8 mouse cellular contexts compared by ENCODE assay signal in the genomic region with DNA sequence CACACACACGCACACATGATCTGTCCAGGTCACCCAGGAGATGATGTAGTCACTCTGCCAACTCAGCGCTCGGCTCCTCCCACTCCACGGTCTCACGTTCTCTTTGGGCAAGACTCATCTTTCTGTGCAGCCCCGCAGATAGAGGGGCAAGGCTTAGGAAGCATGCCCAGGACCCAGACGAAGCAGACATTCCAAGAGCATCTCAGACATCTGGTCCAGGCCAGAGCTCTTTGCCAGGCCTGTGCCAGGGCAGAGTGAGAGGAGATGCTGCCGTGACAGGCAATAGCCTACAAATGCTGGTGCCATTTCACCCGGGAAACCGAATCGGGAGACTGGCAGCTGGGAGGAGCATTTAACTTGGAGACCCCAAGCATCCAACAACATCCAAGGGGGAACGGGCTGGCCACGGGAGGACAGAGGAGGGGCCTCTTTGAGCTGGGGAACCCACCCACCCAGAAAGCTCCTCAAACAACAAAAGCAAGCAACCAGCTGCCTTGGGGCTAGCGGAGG.
DNase-seq lines count a peak whose midpoint lies in the region; ATAC-seq and TF ChIP-seq lines count a peak whose summit lies in the region.

No protein-coding gene starts in this region.

- peaks cover 11% of the 10 kb centered on the region for H3K4me1 ChIP-seq in heart, embryonic 10.5 days
- peaks cover 18% of the 10 kb centered on the region for H3K4me1 ChIP-seq in hindbrain, embryonic 13.5 days (replicated peaks)
- H3K4me1 ChIP-seq in midbrain, embryonic 11.5 days (ENCODE audit: control insufficient read depth, insufficient read depth, low read length), result peaks cover 19% of the 10 kb centered on the region

- H3K27me3 ChIP-seq in heart, embryonic 10.5 days (ENCODE audit: insufficient read depth, poor library complexity, severe bottlenecking), result peaks cover 92% of the 10 kb centered on the region
- peaks cover 90% of the 10 kb centered on the region for H3K27me3 ChIP-seq in hindbrain, embryonic 13.5 days
- H3K27me3 ChIP-seq in midbrain, embryonic 11.5 days (ENCODE audit: control insufficient read depth, insufficient read depth, low read length), result peaks cover 74% of the 10 kb centered on the region

- H3K9ac ChIP-seq in hindbrain, embryonic 13.5 days, result peak overlapping the region; percentile 39; the same call in 1 of the 2 replicates
- H3K9ac ChIP-seq in midbrain, embryonic 11.5 days (ENCODE audit: low read length), result 0 out of 2 replicates have a peak overlapping the region, but pooled peaks have one; percentile 25

- intact Hi-C loops in heart, postnatal 10 days (cut with DNase I), result no loop called here
- intact Hi-C loops in left cerebral cortex, adult 2 months (cut with DNase I), result no loop called here

- ATAC-seq in hindbrain, embryonic 13.5 days (ENCODE audit: low FRiP score), result peak; percentile 77
- ATAC-seq in midbrain, embryonic 11.5 days (ENCODE audit: low FRiP score), result peak; percentile 86
- ATAC-seq in monocyte, adult 5-6 weeks (replicated peaks; ENCODE audit: insufficient number of reproducible peaks, low FRiP score, low TSS enrichment, poor library complexity, severe bottlenecking), result no peak

- peak overlapping the region; percentile 46 for H3K4me2 ChIP-seq in hindbrain, embryonic 13.5 days
- peak overlapping the region; percentile 40 for H3K4me2 ChIP-seq in midbrain, embryonic 11.5 days

- no peak for TF ChIP-seq CTCF in left cerebral cortex, adult 2 months (IDR thresholded peaks at IDR 0.05)

- no peaks in the 10 kb centered on the region for H3K9me3 ChIP-seq in heart, embryonic 10.5 days
- no peaks in the 10 kb centered on the region for H3K9me3 ChIP-seq in hindbrain, embryonic 13.5 days
- H3K9me3 ChIP-seq in midbrain, embryonic 11.5 days (ENCODE audit: control insufficient read depth, low read length), result no peaks in the 10 kb centered on the region

- no peaks in the 10 kb centered on the region for H3K36me3 ChIP-seq in heart, embryonic 10.5 days
- H3K36me3 ChIP-seq in hindbrain, embryonic 13.5 days, result no peaks in the 10 kb centered on the region
- no peaks in the 10 kb centered on the region for H3K36me3 ChIP-seq in midbrain, embryonic 11.5 days (ENCODE audit: control insufficient read depth, insufficient read depth, low read length)

- 26% methylated on average over 14 of the region's 14 CpGs for WGBS in heart, embryonic 10.5 days
- 8% methylated on average over 14 of the region's 14 CpGs for WGBS in hindbrain, embryonic 13.5 days
- 11% methylated on average over 14 of the region's 14 CpGs for WGBS in midbrain, embryonic 11.5 days

- no peak for DNase-seq in heart, embryonic 10.5 days (ENCODE audit: low spot score)
- DNase-seq in heart, postnatal 10 days, result no peak
- DNase-seq in brain, adult 2 months (ENCODE audit: low read depth, low spot score), result peak; percentile 37
- peak; percentile 94 for DNase-seq in midbrain, embryonic 11.5 days (ENCODE audit: low spot score, missing footprints)
- no peak for DNase-seq in left cerebral cortex, adult 2 months (ENCODE audit: extremely low spot score in 1 of 2, low spot score in 2 of 2)
- DNase-seq in testis, postnatal 14 days (ENCODE audit: low spot score), result no peak

- peak overlapping the region; percentile 45 for H3K4me3 ChIP-seq in heart, embryonic 10.5 days
- H3K4me3 ChIP-seq in hindbrain, embryonic 13.5 days, result no peak overlapping the region
- H3K4me3 ChIP-seq in midbrain, embryonic 11.5 days (ENCODE audit: low read depth, low read length), result peak overlapping the region; percentile 1; the same call in 1 of the 2 replicates
- no peak overlapping the region for H3K4me3 ChIP-seq in left cerebral cortex, adult 2 months

- H3K27ac ChIP-seq in heart, embryonic 10.5 days, result no peak overlapping the region
- peak overlapping the region; percentile 14; the same call in 1 of the 2 replicates for H3K27ac ChIP-seq in hindbrain, embryonic 13.5 days
- peak overlapping the region; percentile 52; the same call in 1 of the 2 replicates for H3K27ac ChIP-seq in midbrain, embryonic 11.5 days (ENCODE audit: low read depth, low read length)
- H3K27ac ChIP-seq in left cerebral cortex, adult 2 months, result no peak overlapping the region

Comparison
In these comparisons a context has a peak if more than half of its experiments do, and no peak if none do; other contexts are left out.
1. DNase-seq: peak in brain, adult 2 months (single experiment) and midbrain, embryonic 11.5 days (single experiment); none in heart, embryonic 10.5 days (single experiment), heart, postnatal 10 days (0 of 2), left cerebral cortex, adult 2 months (0 of 2) and testis, postnatal 14 days (single experiment).
2. H3K27ac ChIP-seq: peak in hindbrain, embryonic 13.5 days (single experiment) and midbrain, embryonic 11.5 days (single experiment); none in heart, embryonic 10.5 days (single experiment) and left cerebral cortex, adult 2 months (single experiment).
3. H3K4me3 ChIP-seq: peak in heart, embryonic 10.5 days (single experiment) and midbrain, embryonic 11.5 days (single experiment); none in hindbrain, embryonic 13.5 days (single experiment) and left cerebral cortex, adult 2 months (single experiment).